Mouse (Mus musculus) hindbrain, embryonic 12.5 days (tissue): ENCODE results near the gene Ifit2. TPM values are rescaled to one million over a fixed set of nuclear protein-coding genes. Genes with fewer than 3 reads are reported as not detected.

Experiments
- ATAC-seq: fragments of 200-750 bp; cut with Nextera tagmentation; 2 replicates; pipeline ENCODE4 v1.8.0; 2017; ENCODE audit warnings: moderate TSS enrichment; ENCODE audit not compliant: low FRiP score
- H3K27ac ChIP-seq: fragments of 300-500 bp; sonication (generic); 2 replicates; pipeline ENCODE4 v1.5.1; 2016; ENCODE audit warnings: mild to moderate bottlenecking
- H3K27me3 ChIP-seq: fragments of 300-500 bp; sonication (generic); 2 replicates; pipeline ENCODE4 v1.6.1; 2016; ENCODE audit warnings: mild to moderate bottlenecking
- H3K36me3 ChIP-seq: fragments of 300-500 bp; sonication (generic); 2 replicates; pipeline ENCODE4 v1.6.1; 2016; ENCODE audit warnings: mild to moderate bottlenecking
- H3K4me1 ChIP-seq: fragments of 300-500 bp; sonication (generic); 2 replicates; pipeline ENCODE4 v1.6.1; 2016
- H3K4me2 ChIP-seq: fragments of 300-500 bp; sonication (generic); replicated peaks from 2 replicates; pipeline ENCODE4 v1.6.1; 2016; ENCODE audit warnings: mild to moderate bottlenecking
- H3K4me3 ChIP-seq: fragments of 300-500 bp; sonication (generic); 2 replicates; pipeline ENCODE4 v1.5.1; 2016; ENCODE audit warnings: mild to moderate bottlenecking
- H3K9ac ChIP-seq: fragments of 300-500 bp; sonication (generic); 2 replicates; pipeline ENCODE4 v1.6.1; 2016; ENCODE audit warnings: mild to moderate bottlenecking, moderate library complexity
- H3K9me3 ChIP-seq: fragments of 300-500 bp; sonication (generic); replicated peaks from 2 replicates; pipeline ENCODE4 v1.6.1; 2016; ENCODE audit warnings: mild to moderate bottlenecking
- whole genome bisulfite sequencing: fragments of 180-500 bp; shearing (Covaris S2); methylation state at CpG from one replicate; pipeline ENCODE4 v1.1.7; 2016; 5-methylcytosine and 5-hydroxymethylcytosine counted together
- polyA plus RNA-seq: library from polyadenylated mRNA; unstranded; fragments of >200 nt; fragmentation: Nextera tagmentation; extraction: Ambion mirVana; gene quantifications from 2 replicates; pipeline ENCODE4 v1.2.1, GENCODE M21; 2016

Ifit2 gene
- polyA plus RNA-seq, 1 experiment from 2014 or later: 4.2 TPM

- no peak overlapping the region for H3K4me3 ChIP-seq
- H3K9me3 ChIP-seq: no peaks in the 10 kb centered on the region
- peaks cover 4% of the 10 kb centered on the region for H3K4me1 ChIP-seq
- no peak for ATAC-seq
- H3K4me2 ChIP-seq: no peak overlapping the region
- no peaks in the 10 kb centered on the region for H3K27me3 ChIP-seq
- H3K9ac ChIP-seq: no peak overlapping the region
- no peak overlapping the region for H3K27ac ChIP-seq
- WGBS: 77% methylated on average over 2 of the region's 2 CpGs
- no peaks in the 10 kb centered on the region for H3K36me3 ChIP-seq
Observed at GRCm38 (mm10) chr19:34521361-34521760, 29.1 kb upstream of the Ifit2 start.

DNA sequence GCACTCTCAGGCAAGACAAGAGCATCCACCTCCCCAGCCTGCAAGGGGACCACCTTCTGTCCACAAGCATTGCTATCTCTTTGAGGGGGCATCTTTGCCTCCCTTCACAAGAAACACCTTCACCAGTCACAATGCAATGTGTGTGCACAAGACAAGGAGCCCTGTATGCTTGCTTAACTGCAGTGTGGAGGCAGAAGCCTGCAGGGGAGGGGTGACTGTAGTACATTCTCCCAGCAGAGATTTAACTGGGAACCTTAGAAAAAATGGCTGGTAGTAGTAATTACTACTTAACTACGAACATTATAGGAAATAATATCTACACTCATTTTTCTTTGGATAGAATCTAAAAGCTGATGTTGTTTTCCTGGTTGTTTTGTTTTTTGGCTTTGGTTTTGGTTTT, 28.5 kb upstream of the Ifit2 start:
- Histone ChIP-seq H3K4me3 (no peak overlapping the region), H3K27ac (no peak overlapping the region), H3K27me3 (no peaks in the 10 kb centered on the region), H3K4me2 (no peak overlapping the region), H3K36me3 (no peaks in the 10 kb centered on the region), H3K9ac (no peak overlapping the region), H3K4me1 (peaks cover 7% of the 10 kb centered on the region), H3K9me3 (no peaks in the 10 kb centered on the region)
- ATAC-seq: no peak
- 90% methylated on average over 1 of the region's 1 CpGs for WGBS

DNA sequence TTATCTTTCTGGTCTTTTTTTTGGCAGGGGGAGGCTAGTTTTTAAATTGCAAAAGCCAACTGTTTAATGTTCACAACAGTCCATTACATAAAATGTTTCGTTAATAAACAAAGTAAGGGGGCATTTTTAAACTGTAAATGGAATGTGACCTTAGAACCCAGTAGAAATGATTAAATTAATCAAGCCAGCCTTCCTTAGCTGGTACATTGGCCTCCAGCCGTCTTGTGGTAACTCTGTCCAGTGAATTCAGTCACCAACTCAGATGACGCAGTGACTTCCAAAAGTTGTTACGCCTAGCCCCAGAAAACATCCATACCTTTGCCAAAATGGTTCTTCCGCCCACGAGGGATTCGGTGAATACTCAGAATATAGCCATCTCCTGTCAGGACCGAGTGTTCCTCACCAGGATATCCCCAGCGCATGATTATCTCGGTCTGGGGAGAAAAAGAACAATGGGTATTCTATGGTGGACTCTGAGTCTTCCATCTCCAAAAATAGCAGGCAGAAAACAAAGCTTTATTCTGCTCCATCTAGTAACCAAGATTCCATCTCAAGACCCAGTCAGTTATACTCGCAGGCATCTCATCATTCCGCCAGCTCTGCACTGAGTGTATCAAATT, 27.3 kb upstream of the Ifit2 start:
- 77% methylated on average over 12 of the region's 12 CpGs for WGBS
- Histone ChIP-seq H3K4me2 (no peak overlapping the region), H3K4me1 (peaks cover 7% of the 10 kb centered on the region), H3K27ac (no peak overlapping the region), H3K36me3 (no peaks in the 10 kb centered on the region), H3K4me3 (no peak overlapping the region), H3K27me3 (no peaks in the 10 kb centered on the region), H3K9me3 (no peaks in the 10 kb centered on the region), H3K9ac (no peak overlapping the region)
- no peak for ATAC-seq

DNA sequence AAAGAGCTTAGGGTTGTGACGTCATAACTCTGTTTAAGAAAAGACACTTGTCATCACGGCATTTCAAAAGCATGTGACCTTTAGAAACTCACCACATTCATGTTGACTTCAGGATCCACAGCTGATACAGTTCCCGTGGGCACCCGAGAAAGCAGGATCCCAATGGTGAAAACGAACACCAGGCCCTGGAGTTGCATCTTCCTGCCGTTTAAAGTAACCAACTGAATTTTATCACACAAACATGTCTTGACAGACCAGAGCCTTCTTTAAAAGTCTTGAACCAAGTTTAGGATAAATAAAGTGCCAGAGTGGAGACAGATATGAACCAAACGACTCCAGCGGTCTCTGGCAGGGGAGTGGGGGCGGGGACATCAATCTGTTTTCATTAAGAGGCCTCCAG, 25.8 kb upstream of the Ifit2 start:
- H3K36me3 ChIP-seq: no peaks in the 10 kb centered on the region
- H3K4me3 ChIP-seq: no peak overlapping the region
- H3K4me1 ChIP-seq: peaks cover 7% of the 10 kb centered on the region
- no peak overlapping the region for H3K4me2 ChIP-seq
- H3K9me3 ChIP-seq: no peaks in the 10 kb centered on the region
- no peak overlapping the region for H3K9ac ChIP-seq
- no peaks in the 10 kb centered on the region for H3K27me3 ChIP-seq
- H3K27ac ChIP-seq: no peak overlapping the region
- 68% methylated on average over 9 of the region's 9 CpGs for WGBS
- ATAC-seq: no peak

DNA sequence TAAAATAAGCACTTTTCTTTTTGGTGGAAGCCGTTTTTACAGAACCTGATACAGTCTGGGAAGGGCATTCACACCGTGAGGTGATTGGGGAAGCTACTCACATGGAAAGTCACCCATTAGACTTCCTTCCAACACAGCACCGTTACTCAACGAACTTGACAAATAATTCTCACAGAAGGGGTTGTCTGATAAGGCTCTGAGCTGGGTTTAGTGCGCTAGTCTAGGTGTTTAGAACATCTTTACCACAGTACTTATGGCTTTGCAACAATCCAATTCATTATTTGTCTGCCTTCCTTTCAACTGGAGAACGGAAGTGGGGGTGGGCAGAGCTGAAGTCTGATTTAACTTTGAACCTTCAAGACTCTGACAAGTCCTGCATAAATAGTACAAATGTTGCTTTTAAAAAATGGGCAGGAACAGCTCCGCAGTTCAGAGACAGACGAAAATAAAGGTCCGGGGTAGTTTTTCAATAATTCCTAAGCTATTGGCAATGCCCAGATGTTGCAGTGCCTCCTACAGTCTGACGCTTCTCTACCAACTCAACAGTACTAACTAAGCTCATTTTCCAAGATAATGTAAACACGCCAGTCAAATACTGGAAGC, 24.1 kb upstream of the Ifit2 start:
- Histone ChIP-seq H3K4me2 (peak overlapping the region; percentile 83), H3K4me1 (peaks cover 7% of the 10 kb centered on the region), H3K9ac (peak overlapping the region; percentile 64), H3K27ac (no peak overlapping the region; the same call in 1 of the 2 replicates), H3K36me3 (no peaks in the 10 kb centered on the region), H3K27me3 (no peaks in the 10 kb centered on the region), H3K4me3 (peak overlapping the region; percentile 70), H3K9me3 (no peaks in the 10 kb centered on the region)
- 50% methylated on average over 11 of the region's 11 CpGs for WGBS
- no peak; the same call in 1 of the 2 replicates for ATAC-seq

DNA sequence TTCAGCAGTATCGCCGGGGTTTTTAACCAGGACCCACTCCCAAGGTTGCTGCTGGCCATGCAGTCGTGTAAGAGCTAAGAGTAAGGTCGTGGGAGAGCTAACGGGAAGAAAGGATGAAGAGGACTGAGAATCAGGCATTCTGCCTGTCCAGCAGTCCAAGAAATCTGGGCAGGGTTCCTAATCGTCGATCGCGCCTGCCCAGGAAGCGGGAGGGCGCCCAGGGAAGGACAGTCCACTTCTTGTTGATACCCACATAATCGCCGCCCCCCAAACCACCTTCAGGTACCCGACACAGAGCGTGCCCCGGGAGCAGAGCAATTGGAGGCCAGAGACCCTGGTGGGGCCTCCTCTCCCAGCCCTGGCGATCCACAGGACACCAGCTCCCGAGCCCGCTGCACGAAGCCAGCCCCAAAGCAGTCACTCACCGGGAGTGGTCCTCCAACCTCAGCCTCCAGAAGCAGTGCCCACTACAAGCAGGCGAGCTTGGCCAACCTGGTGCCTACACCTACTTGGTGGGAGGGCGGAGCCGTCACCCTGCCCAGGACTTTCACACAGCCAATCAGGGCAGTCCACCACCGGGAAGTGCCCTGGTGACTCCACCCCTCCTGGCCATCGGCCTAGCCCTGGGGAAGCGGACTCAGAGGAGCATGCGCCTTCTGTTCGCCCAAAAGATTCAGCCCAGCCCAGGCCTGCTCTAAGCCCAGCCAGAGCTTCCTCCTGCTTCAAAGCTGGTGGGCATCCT, 23.4 kb upstream of the Ifit2 start, which contains the start of gene Lipa:
TSS of gene Lipa (minus strand) at position 534 of the 742 bp plus-strand sequence.
- H3K9ac ChIP-seq: peak within 1 kb of the TSS; percentile 64
- H3K27me3 ChIP-seq: no peaks in the 10 kb centered on the region
- peaks cover 7% of the 10 kb centered on the region for H3K4me1 ChIP-seq
- under 1% methylated on average over 29 of the region's 29 CpGs for WGBS
- no peaks in the 10 kb centered on the region for H3K36me3 ChIP-seq
- H3K9me3 ChIP-seq: no peaks in the 10 kb centered on the region
- H3K4me3 ChIP-seq: peak within 1 kb of the TSS; percentile 70
- peak; percentile 100 for ATAC-seq
- H3K27ac ChIP-seq: peak within 1 kb of the TSS; percentile 40; the same call in 1 of the 2 replicates
- peak within 1 kb of the TSS; percentile 83 for H3K4me2 ChIP-seq

DNA sequence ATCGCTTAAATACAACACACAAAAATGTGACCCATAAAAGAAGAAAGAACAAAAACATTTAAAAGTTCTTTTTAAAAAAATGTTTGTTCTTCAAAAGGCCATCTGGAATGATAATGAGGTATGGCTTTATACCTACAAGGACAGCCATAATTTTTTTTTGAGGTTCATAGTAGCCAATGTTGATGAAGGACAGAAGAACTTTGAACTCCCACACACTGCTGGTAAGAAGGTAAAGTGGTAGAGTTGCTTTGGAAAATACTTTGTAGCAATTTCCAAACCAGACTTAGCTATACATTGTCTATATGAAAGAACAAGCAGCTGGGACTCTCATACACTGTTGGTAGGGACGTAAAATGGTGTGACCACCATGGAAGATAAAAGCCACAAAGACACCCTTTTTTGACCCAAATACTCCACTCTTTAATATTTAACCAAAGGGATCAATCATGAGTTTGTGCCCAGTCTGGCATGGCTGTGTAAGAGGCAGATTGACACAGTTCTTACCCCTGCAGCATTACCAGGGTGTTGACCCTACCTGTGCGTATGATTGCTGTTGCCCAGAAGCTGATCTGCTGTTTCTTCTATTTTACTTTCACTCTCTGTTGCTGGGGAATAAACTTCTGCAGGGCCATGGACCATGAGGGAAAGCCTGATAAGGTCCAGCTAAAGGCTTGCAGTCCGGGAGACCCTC, 18.3 kb upstream of the Ifit2 start:
- no peaks in the 10 kb centered on the region for H3K27me3 ChIP-seq
- no peaks in the 10 kb centered on the region for H3K4me1 ChIP-seq
- no peaks in the 10 kb centered on the region for H3K36me3 ChIP-seq
- no peaks in the 10 kb centered on the region for H3K9me3 ChIP-seq
- no peak overlapping the region for H3K4me2 ChIP-seq
- ATAC-seq: no peak
- H3K4me3 ChIP-seq: no peak overlapping the region
- H3K27ac ChIP-seq: no peak overlapping the region
- no peak overlapping the region for H3K9ac ChIP-seq
- 95% methylated on average over 4 of the region's 4 CpGs for WGBS

GRCm38 (mm10) chr19:34539422-34539821, 11.1 kb upstream of the Ifit2 start:
- Histone ChIP-seq H3K9ac (no peak overlapping the region), H3K27me3 (no peaks in the 10 kb centered on the region), H3K4me1 (no peaks in the 10 kb centered on the region), H3K9me3 (no peaks in the 10 kb centered on the region), H3K4me3 (no peak overlapping the region), H3K27ac (no peak overlapping the region), H3K4me2 (no peak overlapping the region), H3K36me3 (no peaks in the 10 kb centered on the region)
- WGBS: 80% methylated on average over 1 of the region's 1 CpGs
- ATAC-seq: no peak

DNA sequence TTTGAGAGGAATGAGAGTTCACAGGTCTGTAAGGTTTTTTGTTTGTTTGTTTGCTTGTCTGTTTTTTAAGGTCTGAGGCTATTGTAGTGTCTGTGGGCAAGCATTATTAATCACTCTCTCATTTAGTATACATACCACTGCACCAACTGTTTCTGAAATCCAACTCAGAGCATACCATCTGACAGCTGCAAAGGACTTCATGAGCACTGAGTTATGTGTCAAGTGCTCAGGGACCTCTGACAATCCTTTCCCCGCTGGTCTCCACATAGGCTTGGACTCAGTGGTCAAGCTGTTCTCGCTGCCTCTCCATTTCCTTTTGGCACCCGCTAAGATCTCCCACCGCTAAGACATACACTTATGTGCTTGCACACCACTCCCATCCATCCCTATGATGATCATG, 4.3 kb upstream of the Ifit2 start:
- no peak overlapping the region for H3K4me3 ChIP-seq
- 89% methylated on average over 4 of the region's 4 CpGs for WGBS
- no peaks in the 10 kb centered on the region for H3K9me3 ChIP-seq
- H3K4me2 ChIP-seq: no peak overlapping the region
- no peaks in the 10 kb centered on the region for H3K4me1 ChIP-seq
- H3K27ac ChIP-seq: no peak overlapping the region
- H3K36me3 ChIP-seq: no peaks in the 10 kb centered on the region
- no peaks in the 10 kb centered on the region for H3K27me3 ChIP-seq
- no peak for ATAC-seq
- H3K9ac ChIP-seq: no peak overlapping the region

GRCm38 (mm10) chr19:34547976-34548375, 2.5 kb upstream of the Ifit2 start:
- no peak for ATAC-seq
- 32% methylated on average over 7 of the region's 7 CpGs for WGBS
- H3K4me3 ChIP-seq: no peak overlapping the region

DNA sequence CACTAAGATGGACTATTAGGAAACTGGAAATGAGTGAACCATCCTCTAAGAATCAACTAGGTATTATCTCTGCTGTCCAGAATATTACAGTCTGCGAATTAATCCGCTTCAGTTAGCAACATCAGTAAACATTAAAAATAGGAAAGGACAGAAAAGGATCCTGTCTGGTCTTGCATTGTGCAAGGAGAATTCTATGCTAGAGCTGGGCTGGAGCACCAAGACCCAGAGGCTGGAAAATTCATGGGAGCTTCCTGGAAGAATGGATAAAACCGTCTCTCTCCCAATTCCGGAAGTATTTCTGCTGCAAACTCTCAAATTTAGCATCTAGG, 325 bp upstream of the Ifit2 start:
- H3K4me3 ChIP-seq: peak overlapping the region; percentile 45
- H3K9ac ChIP-seq: no peak overlapping the region; the same call in 1 of the 2 replicates
- no peak overlapping the region for H3K27ac ChIP-seq
- H3K36me3 ChIP-seq: no peaks in the 10 kb centered on the region
- H3K4me1 ChIP-seq: no peaks in the 10 kb centered on the region
- no peak; the same call in 1 of the 2 replicates for ATAC-seq
- H3K4me2 ChIP-seq: peak overlapping the region; percentile 66
- H3K9me3 ChIP-seq: 0 out of 2 replicates have a peak, but pooled peaks cover 2% of the 10 kb centered on the region
- WGBS: 31% methylated on average over 4 of the region's 4 CpGs
- H3K27me3 ChIP-seq: no peaks in the 10 kb centered on the region

More at GRCm38 (mm10) chr19:34547976-34548375, 2.5 kb upstream of the Ifit2 start:
- H3K4me2 ChIP-seq: no peak overlapping the region
- no peaks in the 10 kb centered on the region for H3K9me3 ChIP-seq
- H3K4me1 ChIP-seq: no peaks in the 10 kb centered on the region
- no peaks in the 10 kb centered on the region for H3K36me3 ChIP-seq
- H3K9ac ChIP-seq: no peak overlapping the region
- H3K27ac ChIP-seq: no peak overlapping the region
- no peaks in the 10 kb centered on the region for H3K27me3 ChIP-seq

DNA sequence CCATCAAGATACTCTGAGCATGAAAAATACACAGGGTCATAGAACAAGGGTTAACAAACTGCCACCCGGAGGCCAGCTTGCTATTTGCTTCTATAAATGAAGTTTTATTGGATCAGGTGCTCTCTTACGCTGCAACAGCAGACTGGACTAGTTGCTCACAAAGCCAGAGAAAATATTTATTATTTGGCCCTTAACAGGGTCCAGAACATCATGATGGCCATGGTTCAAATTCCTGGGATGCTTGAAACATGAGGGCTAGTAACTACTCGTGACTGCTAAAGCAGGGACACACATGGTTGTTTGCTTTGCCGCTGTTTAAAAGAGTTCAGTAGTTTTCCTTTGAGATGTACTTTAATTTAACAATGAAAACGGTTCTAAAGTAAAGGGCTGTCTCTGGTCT, 1.5 kb downstream of the Ifit2 start:
- Histone ChIP-seq H3K27me3 (no peaks in the 10 kb centered on the region), H3K4me2 (no peak overlapping the region), H3K9ac (no peak overlapping the region), H3K4me3 (no peak overlapping the region), H3K36me3 (no peaks in the 10 kb centered on the region), H3K27ac (no peak overlapping the region), H3K4me1 (no peaks in the 10 kb centered on the region), H3K9me3 (0 out of 2 replicates have a peak, but pooled peaks cover 2% of the 10 kb centered on the region)
- WGBS: 68% methylated on average over 5 of the region's 5 CpGs
- no peak for ATAC-seq
